Mouse (Mus musculus) thymus, postnatal 36 days (tissue): ENCODE measurements around the gene Mmp25.

ENCODE experiments used
- DNase-seq, 2 experiments: peaks; one replicate each; pipeline ENCODE4 v3.0.0; 2022; ENCODE audit warnings: mixed read lengths in 2 of 2

Gene Mmp25

DNA sequence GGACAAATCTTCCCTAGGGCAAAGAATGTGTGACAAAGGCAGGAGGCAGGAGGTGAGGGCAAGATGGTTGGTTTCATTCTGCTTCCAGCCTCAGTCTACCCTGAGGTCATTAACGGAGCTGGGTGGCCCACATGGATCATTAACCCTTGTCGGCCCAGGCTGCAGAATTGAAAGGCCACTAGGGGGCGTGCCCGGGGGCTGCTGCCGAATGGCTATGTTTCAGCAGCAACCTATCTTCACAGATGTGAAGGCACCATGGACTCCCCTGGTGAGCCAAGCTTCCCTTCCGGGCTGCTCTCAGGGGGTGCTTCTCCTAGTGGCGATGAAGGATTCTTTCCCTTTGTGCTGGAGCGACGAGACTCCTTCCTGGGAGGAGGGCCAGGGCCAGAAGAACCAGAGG, 16.4 kb upstream of the Mmp25 start:
- peak in 1 of 2 experiments; percentile 34 for DNase-seq

DNA sequence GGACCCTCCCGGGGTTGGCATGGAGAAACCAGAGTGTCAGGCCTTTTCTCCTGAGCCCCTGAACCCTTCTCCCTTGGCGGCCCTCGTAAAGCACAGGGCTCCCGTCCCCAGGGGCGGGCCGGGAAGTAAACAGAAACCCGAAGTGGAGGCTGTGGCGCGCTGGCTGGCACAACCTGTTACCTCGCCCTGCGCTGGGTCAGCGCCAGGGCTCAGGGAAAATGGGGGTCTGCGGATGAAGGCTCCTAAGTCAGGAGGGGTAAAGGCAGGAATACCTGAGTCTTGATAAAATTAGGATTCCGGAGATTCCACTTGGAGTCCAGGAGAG, 15.8 kb upstream of the Mmp25 start:
- no peak for DNase-seq

DNA sequence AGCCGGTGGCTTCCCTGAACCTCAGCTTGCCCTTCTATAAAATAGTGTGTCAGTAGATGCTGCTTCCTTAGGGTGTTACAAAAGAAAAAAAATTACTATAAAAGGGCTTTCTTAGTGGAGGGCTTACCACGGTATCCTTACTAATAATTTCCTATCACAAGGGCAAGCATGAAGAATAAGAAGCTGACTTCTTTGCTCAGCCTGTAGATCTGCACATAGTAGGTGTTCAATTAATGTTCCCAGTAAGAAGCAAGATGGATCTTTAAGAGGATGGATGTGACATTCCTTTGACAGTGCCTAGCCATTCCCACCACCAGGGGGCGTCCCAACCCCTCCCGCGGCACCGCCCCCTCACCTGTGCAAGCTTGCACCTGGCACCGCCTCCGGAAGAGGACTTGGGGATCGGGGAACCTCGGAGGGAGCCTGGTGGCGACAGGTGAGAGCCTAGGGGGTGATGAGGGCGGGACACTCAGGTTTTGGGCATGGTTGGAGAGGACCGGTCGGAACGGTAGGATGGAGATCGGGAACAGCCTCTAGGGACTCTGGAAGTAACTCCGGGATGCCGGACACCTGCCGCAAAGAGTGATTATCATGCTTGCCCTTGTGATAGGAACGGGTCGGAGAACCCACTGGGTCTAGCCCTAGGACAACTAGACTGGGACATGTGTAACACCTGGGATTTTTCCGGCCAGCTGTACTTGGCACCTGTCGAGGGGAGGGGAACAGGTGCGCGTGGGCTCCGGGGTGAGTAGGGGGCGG, 15.2 kb upstream of the Mmp25 start, which contains the start of gene Bicdl2:
Gene Bicdl2, plus strand, starts transcription at position 390 of the 759 bp plus-strand sequence.
- DNase-seq, result peak; percentile 43 to 44

DNA sequence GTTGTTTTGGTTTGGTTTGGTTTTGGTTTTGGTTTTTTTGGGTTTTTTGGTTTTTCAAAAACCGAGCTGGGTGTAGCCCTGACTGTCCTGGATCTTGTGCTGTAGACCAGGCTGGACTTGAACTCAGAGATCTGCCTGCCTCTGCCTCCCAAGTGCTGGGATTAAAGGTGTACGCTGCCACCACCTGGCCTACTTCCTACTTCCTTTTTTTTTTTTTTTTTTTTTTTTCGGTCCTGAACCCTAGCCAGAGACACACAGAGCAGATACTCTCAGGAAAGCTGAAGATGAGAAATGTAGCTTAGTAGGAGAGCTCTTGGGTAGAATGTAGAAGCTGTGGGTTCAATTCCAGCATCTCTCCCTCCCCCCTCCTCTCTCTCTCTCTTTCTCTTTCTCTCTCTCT, 13.4 kb upstream of the Mmp25 start:
- no peak for DNase-seq

DNA sequence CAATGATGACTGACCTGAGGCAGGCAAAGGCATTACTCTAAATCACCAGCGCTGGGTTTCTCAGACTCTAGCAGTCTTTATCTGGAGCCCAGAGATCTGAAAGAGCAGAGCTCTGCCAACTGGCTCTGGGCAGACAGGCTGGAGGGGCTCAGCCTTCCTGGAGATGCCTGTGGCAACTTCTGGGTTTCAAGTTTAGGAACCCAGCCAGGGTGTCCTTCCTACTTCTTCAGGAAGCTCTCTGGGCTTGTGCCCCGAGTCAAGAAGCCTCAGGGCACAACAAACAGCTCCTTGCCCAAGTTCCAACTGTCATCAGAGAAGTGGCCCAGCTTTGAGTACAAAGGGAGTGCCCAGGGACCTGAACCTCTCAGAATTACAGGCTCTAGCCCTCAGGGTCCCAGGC, 9.3 kb upstream of the Mmp25 start:
- DNase-seq, result no peak

DNA sequence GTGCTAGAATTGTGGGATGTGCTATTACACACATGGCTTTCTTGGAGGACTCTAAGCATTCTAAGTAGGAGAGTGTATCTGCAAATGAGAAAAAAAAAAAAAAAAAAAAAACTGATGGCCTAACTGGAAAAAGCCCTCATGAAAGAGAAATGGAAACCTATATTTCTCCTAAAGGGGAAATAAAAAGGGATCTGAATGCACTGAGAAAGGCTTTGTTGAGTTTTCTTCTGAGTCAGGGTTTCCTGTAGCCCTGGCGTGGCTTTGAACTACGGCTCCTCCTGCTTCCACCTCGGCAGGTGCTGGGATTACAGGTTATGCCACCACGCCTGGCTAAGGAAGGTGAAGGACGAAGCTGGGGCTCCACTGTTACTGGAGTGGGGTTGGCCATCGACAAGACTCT, 8.9 kb upstream of the Mmp25 start:
- no peak for DNase-seq

DNA sequence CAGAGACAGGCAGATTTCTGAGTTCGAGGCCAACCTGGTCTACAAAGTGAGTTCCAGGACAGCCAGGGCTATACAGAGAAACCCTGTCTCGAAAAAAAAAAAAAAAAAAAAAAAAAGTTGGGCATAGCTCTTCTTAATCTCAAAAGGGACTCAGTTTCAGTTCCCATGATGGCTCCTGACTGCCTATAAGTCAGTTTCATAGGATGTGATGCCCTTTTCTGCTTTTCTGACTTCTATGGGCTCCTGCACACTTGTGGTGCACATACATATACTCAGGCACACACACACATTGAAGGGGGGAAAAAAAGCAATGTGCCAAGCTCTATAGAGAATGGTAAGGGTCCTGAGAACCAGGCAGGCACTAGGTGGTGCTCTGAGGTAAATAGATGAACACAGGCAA, 8.2 kb upstream of the Mmp25 start:
- DNase-seq, result no peak

DNA sequence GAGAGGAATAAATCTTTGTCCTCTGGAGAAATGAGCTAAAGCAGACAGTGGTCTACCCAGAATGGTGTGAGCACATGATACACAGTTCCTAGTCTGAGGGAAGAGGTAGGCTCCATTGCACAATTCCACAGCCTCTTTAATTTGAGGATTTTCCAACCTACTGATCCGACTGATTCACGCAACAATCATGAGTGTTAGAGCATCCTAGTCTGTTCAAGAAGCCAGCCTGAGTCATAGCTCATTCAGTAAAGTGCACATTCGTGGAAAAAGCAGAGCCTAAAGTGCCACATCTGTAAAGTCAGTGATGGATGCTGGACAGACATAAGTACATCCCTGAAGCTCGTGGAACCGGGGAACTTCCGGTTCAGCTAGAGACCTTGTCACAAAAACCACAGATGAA, 6.3 kb upstream of the Mmp25 start:
- no peak for DNase-seq

DNA sequence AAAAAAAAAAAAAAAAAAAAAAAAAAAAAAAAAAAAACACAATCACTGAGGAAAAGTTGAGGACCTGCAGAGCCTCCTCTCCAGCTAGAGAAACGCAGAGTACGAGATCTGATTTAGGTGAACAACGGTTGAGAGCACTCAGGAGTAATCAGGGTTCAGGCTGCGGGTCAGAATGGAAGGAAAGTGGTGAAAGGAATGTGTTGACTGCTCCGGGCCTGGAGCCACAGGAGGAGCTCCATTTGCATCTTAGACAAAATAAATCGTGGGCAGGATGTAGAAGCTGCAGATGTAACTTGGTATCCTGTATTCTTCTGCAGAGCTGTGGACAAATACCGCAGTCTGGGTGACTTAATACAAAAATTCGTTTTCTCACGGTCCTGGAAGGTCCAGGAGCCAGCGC, 817 bp upstream of the Mmp25 start:
- no peak for DNase-seq

DNA sequence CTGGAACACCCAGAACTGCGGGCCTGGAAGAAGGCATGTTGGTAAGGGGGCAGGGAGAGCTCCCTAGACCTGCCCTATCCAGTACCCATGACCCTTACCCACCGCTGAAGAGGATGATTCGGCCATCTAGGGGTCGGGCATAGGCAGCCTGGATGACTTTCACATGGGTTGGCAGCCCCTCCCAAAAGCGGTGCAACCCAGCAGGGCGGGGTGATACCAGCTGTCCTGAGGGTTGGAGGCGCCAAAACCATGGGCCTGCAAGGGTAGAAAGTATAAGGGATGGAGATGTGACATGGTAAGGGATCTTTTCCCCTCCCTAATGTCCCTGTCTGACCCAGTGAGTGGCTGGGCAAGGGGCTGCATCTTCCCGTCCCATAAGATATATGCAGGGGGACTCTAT, 13.8 kb downstream of the Mmp25 start:
- DNase-seq, result no peak

DNA sequence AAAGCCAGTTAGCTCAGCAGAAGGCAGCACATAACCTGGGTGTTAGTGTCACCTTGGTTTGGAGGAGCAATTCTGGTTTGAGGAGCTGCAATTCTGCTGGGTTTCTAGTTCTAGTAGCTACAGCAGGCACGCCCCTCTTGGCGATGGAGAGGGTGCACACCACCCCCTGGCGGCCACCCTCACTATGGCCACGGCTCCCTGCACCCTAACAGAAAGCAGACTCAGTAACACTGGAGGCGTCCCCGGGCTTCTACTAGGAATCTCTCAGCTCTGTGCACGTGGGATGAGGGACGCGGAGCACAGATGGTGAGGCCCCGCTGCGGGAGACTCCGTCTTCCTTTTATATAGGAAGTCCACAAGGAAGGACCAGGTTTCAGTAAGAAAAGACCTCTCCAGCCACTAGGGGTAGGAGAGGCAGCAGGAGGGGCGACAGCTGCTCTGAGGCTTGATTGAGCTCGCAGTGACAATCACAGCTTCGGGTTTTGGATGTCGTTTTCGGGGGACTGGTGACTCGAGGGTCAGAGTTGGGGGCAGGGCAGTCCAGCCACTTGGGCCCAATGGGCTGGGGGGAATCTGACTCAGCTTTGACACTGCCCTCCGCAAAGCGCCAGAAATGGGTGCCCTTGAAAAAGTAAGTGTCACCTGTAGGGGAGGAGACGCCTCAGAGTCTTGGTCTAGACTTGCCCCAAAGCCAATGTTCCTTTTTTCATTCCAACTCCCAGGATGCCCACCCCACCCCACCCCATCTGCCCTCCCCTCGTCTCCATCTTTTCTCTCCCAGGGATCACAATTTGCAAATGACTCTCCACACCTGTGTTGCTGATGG, 14.7 kb downstream of the Mmp25 start:
- peak; percentile 77 to 83 for DNase-seq

DNA sequence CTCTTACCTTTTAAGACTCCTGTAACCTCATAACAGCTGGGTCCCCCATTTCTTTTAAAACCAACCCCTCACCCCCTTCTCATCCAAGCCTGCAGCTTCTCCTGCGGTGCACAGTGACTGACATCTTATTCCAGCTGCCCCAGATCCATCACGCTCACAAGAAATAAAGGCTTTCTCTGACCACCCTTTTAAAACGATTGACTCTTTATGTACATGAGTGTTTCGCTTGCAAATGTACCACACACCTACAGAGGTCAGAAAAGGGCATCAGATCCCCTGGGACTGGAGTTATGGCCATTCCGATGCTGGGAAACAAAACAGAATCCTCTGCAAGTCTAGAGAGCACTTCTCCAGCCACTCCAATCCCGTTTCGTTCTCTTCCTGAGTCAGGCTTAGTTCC, 17.3 kb downstream of the Mmp25 start:
- DNase-seq, result no peak

DNA sequence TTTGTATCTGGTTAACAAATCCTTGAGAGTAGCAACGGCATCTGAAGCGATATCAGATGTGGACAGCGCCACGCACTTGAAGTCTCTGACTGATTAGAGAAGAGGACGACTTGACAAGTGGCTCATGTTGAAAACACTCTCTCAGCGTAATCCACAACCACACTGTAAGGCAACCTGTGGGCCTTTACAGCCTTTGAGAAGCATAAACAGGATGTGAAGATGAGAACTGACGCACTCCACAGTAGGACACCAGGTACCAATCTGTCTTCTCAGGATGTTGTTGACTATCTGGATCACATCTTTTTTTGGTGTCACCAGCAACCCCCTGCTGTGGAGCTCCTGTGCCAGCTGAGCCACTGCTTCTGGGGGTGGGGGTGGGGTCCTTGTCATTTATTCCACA, 24.7 kb downstream of the Mmp25 start:
- DNase-seq, result no peak

DNA sequence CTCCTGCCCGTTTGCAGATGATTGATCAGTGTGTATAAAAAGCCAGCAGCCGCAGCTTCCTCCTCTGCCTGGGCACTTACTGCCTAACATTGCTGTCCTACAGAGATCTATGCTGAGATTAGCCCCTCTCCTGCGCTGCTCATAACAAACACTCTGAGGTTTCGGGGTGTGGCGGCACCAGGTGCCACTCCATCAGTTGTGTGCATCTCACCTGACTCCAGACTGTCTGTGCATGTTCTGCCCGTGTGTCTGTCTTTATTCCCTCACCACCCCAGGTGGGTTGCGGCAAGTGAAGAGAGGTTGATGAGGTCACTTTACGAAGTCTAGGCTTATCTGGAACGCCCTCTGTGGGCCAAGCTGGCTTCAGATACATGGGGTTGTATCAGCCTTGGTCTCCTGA, 28.0 kb downstream of the Mmp25 start:
- DNase-seq, result no peak

DNA sequence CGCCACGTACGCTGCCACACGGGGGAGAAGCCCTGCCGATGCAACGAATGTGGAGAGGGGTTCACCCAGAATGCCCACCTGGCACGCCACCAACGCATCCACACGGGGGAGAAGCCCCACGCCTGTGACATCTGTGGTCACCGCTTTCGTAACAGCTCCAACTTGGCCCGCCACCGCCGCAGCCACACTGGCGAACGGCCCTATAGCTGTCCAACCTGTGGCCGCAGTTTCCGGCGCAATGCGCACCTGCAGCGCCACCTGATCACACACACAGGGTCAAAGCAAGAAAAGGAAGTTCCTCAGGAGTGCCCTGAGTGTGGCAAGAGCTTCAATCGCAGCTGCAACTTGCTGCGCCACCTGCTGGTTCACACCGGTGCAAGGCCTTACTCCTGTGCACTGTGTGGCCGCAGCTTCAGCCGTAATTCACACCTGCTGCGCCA, 34.7 kb downstream of the Mmp25 start:
- peak; percentile 90 to 91 for DNase-seq

DNA sequence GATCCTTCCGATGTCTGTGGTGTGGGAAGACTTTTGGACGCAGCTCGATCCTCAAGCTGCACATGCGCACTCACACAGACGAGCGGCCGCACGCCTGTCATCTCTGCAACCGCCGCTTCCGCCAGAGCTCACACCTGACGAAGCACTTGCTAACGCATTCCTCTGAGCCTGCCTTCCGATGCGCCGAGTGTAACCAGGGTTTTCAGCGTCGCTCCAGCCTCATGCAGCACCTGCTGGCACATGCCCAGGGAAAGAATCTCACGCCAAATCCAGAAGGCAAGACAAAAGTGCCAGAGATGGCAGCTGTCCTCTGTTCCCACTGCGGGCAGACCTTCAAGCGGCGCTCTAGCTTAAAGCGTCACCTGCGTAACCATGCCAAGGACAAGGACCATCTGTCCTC, 35.5 kb downstream of the Mmp25 start:
- DNase-seq, result no peak

DNA sequence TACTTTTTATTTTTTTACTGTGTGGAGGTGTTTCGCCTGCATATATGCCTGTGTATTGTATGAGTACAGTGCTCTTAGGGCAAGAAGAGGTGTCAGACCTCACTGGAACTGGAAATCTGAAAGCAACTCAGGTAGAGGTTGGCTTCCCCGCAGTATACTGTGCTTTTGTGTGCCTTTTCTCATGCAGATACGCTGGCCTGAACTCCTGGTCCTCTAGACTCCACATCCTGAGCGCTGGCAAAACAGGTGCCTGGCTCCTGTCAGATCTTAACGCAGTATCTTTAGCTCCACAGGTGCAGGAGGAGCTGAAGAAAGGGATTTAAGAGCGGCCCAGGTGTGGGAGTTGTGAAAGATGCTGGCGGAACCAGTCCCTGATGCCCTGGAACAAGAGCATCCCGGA, 39.9 kb downstream of the Mmp25 start:
- no peak for DNase-seq

DNA sequence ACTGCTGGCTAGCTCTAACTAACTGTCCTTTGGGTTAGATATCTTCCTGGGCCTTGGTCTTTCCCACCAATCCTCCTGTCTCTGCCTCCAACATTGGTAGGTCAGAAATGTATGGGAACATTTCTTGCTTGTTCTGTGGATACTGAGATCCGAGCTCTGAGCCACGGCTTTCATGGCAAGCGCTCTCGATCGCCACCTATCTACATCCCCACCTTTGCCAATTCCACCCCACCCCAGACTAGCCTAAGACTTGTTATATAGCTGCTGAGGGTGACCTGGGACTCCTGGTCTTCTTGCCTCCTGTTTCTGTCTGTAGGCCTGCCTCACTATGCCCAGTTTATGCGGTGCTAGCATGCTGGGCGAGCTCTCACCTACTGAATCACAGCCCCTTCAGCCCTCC, 40.7 kb downstream of the Mmp25 start:
- no peak for DNase-seq

DNA sequence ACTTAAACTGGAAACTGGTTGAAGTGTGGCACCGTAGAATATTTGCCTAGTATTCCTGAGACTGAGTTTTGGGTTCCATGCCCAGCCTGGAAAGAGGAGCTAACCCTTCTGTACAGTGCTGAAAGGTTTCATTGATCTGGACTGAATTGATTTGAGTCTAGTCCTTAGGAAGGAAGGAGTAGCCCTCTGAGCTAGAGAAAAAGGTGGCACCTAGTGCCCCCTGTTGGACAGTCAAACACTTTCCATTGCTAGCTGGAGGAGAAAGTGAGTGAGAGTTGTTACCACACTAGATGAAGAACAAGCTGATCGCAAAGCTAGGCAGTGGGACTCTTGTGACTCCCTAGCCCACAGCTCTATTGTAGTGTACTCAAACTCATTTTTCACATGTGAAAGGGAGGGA, 41.5 kb downstream of the Mmp25 start:
- peak; percentile 44 for DNase-seq

DNA sequence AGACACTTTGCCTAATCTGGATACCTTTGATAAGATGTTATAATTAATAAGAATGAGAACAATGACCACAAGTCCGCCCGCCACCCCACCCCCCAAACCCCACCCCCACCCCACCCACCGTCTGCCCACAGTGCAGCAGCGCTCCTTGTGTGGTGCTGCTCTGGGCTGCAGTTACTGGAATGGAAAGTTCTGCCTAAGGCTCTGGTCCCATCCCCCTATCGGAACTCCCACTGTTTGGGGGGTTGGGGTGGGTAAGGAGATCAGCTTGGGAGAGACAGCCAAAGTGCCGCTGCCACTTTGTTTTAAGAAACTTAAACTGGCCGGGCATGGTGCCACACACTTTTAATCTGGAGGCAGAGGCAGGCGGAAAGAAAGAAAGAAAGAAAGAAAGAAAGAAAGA, 42.0 kb downstream of the Mmp25 start:
- DNase-seq, result no peak

DNA sequence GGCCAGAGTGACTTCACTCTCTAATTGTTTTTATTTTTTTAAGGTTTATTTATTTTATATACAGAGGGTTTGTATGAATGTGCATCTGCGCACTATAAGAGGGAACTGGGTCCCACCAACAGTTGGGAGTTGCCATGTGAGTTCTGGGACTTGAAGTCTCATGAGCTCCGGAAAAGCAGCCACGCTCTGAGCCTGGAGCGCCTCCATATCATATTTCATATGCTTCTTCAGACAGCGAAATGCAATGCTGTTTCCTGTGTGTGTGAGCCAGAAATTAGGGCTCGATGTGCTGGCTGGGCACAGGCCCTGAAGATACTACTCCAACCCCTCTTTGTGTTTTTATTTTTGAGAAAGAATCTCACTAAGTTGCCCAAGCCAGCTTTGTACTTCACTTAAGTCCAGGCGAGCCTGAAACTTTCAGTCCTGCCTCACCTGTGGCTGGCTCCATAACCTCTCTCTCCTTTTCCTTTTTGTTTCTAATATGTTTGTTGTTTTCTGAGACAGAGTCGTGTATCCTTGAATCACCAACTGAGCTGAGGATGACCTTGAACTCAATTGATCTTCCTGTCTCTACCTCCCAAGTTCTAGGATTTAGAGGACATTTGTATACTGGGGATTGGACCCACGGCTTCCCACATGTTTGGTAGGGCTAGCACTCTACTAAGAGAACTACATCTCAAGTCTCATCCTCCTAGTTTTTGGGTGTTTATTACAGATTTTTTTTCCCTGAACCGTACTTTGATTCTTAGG, 43.1 kb downstream of the Mmp25 start:
- DNase-seq, result no peak

DNA sequence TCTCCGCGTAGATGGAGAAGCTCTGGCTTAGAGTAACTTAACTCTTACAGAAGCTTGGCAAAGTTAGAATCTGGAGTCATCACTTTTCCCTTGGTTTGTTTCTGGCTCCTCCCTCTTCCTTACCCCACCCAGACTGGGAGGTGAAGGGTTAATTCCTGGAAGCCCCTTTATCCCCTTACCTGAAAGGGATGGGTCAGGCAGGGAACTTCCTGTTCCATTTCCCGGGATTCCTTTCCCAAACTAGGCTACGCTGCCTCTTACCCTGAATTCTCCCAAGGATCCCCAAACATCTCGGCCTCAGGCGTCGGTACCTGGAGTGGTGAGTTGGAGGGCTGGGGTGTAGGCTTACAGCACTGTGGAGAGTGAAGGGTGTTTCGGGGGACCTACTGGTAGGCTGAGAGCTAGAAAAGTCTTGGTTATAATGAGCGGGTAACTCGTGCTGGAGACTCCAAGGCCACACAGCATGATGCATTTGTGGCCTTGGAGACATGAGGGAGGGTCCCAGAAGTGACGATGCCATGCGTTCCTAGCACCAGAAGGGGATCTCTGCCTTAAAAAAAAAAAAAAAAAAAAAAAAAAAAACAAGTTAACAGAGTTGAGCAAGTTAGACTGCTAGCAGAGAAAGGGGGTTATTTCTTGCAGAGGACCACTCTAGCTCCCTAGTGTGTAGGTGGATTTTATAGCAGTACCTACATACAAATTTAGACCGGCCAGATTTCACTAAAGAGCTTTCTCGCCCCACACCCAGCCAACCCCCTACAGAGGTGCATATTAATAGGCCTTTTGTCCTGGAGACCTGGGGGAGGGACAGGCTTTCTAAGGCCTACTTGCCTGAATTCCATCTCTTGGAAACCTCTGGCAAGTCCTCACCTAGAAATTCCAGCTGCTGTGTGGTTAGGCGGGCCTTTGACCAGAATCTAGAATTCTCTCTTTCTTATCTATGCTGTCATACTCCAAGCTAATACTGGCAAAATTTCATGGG, 44.1 kb downstream of the Mmp25 start, which contains the start of gene Zscan10:
Gene Zscan10, plus strand, starts transcription at position 216 of the 982 bp plus-strand sequence.
- DNase-seq, result no peak
